In the genomic region with DNA sequence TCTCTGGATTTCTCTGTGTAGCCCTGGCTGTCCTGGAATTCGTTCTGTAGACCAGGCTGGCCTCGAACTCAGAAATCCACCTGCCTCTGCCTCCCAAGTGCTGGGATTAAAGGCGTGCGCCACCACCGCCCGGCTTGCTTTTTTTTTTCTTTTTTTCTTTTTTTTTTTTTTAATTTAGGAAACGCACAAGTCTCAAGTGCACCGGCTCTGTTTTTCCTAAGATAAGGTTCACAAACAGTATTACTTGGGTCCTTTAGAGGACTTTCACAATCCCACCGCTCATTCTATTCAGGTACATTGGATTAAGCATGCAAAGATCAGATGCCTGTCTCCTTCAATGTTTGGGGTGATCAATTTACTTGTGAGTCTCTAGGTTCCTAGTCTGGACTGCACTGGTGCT, we compare ENCODE assay signal across 8 mouse cellular contexts. TPM values are rescaled to one million over a fixed set of nuclear protein-coding genes. Genes with fewer than 3 reads are reported as not detected.
DNase-seq lines count a peak whose midpoint lies in the region; ATAC-seq and TF ChIP-seq lines count a peak whose summit lies in the region.

No protein-coding gene starts in this region.

- peak overlapping the region; percentile 84 for H3K4me2 ChIP-seq in lung, embryonic 14.5 days
- H3K4me2 ChIP-seq in embryonic facial prominence, embryonic 14.5 days (ENCODE audit: low read depth, low read length): peak overlapping the region; percentile 57
- H3K4me2 ChIP-seq in neural tube, embryonic 15.5 days: peak overlapping the region; percentile 76

- peak overlapping the region; percentile 79 for H3K4me3 ChIP-seq in lung, embryonic 14.5 days (ENCODE audit: low read depth, low read length)
- H3K4me3 ChIP-seq in embryonic facial prominence, embryonic 14.5 days (ENCODE audit: low read depth, low read length): peak overlapping the region; percentile 50
- peak overlapping the region; percentile 85 for H3K4me3 ChIP-seq in limb, embryonic 10.5 days
- peak overlapping the region; percentile 86 for H3K4me3 ChIP-seq in neural tube, embryonic 15.5 days (replicated peaks)

- peaks cover 13% of the 10 kb centered on the region for H3K4me1 ChIP-seq in lung, embryonic 14.5 days (ENCODE audit: insufficient read depth)
- peaks cover 13% of the 10 kb centered on the region for H3K4me1 ChIP-seq in embryonic facial prominence, embryonic 14.5 days (ENCODE audit: control insufficient read depth, insufficient read depth, low read length)
- H3K4me1 ChIP-seq in limb, embryonic 10.5 days: peaks cover 21% of the 10 kb centered on the region
- peaks cover 24% of the 10 kb centered on the region for H3K4me1 ChIP-seq in neural tube, embryonic 15.5 days

- no peak for ATAC-seq in lung, embryonic 14.5 days (ENCODE audit: insufficient read depth)
- ATAC-seq in embryonic facial prominence, embryonic 14.5 days (ENCODE audit: low read depth): no peak
- no peak for ATAC-seq in neural tube, embryonic 15.5 days (ENCODE audit: low FRiP score)

- no peaks in the 10 kb centered on the region for H3K36me3 ChIP-seq in lung, embryonic 14.5 days (ENCODE audit: insufficient read depth)
- no peaks in the 10 kb centered on the region for H3K36me3 ChIP-seq in embryonic facial prominence, embryonic 14.5 days (ENCODE audit: control insufficient read depth, insufficient read depth, low read length)
- no peaks in the 10 kb centered on the region for H3K36me3 ChIP-seq in limb, embryonic 10.5 days
- H3K36me3 ChIP-seq in neural tube, embryonic 15.5 days: no peaks in the 10 kb centered on the region

- no peaks in the 10 kb centered on the region for H3K27me3 ChIP-seq in lung, embryonic 14.5 days (ENCODE audit: insufficient read depth, low read length)
- H3K27me3 ChIP-seq in embryonic facial prominence, embryonic 14.5 days (replicated peaks; ENCODE audit: control insufficient read depth, insufficient read depth, low read length): no peaks in the 10 kb centered on the region
- H3K27me3 ChIP-seq in limb, embryonic 10.5 days (ENCODE audit: low read depth, poor library complexity, severe bottlenecking): no peaks in the 10 kb centered on the region
- H3K27me3 ChIP-seq in neural tube, embryonic 15.5 days (replicated peaks): no peaks in the 10 kb centered on the region

- DNase-seq in lung, embryonic 14.5 days: no peak
- no peak for DNase-seq in lung, adult 18-20 months
- no peak for DNase-seq in embryonic facial prominence, embryonic 14.5 days (ENCODE audit: low spot score)
- no peak for DNase-seq in limb, embryonic 10.5 days (ENCODE audit: low spot score)
- no peak for DNase-seq in right cerebral cortex, adult 2 months (ENCODE audit: low spot score in 2 of 2)
- no peak for DNase-seq in cerebellum, adult 9-11 months
- no peak for DNase-seq in layer of hippocampus, adult 9-11 months

- no peak for TF ChIP-seq CTCF in lung, embryonic 14.5 days (IDR thresholded peaks at IDR 0.05; ENCODE audit: low read depth)

- no peaks in the 10 kb centered on the region for H3K9me3 ChIP-seq in lung, embryonic 14.5 days (ENCODE audit: low read depth, low read length)
- no peaks in the 10 kb centered on the region for H3K9me3 ChIP-seq in embryonic facial prominence, embryonic 14.5 days (ENCODE audit: control insufficient read depth, low read length)
- no peaks in the 10 kb centered on the region for H3K9me3 ChIP-seq in limb, embryonic 10.5 days (replicated peaks)
- H3K9me3 ChIP-seq in neural tube, embryonic 15.5 days (replicated peaks): no peaks in the 10 kb centered on the region

- peak overlapping the region; percentile 93 for H3K9ac ChIP-seq in lung, embryonic 14.5 days
- peak overlapping the region; percentile 81 for H3K9ac ChIP-seq in embryonic facial prominence, embryonic 14.5 days (ENCODE audit: low read depth, low read length)
- peak overlapping the region; percentile 85 for H3K9ac ChIP-seq in neural tube, embryonic 15.5 days (replicated peaks)

- WGBS in lung, embryonic 14.5 days: 73% methylated on average over 9 of the region's 9 CpGs
- 70% methylated on average over 9 of the region's 9 CpGs for WGBS in embryonic facial prominence, embryonic 14.5 days
- 76% methylated on average over 9 of the region's 9 CpGs for WGBS in limb, embryonic 10.5 days
- WGBS in neural tube, embryonic 15.5 days: 80% methylated on average over 9 of the region's 9 CpGs

- peak overlapping the region; percentile 91 for H3K27ac ChIP-seq in lung, embryonic 14.5 days (ENCODE audit: low read depth)
- H3K27ac ChIP-seq in embryonic facial prominence, embryonic 14.5 days (replicated peaks; ENCODE audit: low read depth, low read length): peak overlapping the region; percentile 76
- peak overlapping the region; percentile 97 for H3K27ac ChIP-seq in limb, embryonic 10.5 days
- H3K27ac ChIP-seq in neural tube, embryonic 15.5 days (replicated peaks): peak overlapping the region; percentile 96

RNA-seq across cellular contexts. Expression of a gene that starts 0.7 kb away (rescaled TPM):
- polyA plus RNA-seq in lung, embryonic 14.5 days (2014; fragmentation: Nextera tagmentation; extraction: Ambion mirVana): 8.6 and 11.8 TPM in 2 replicates
- polyA plus RNA-seq in embryonic facial prominence, embryonic 14.5 days (2014; fragmentation: Nextera tagmentation; extraction: Ambion mirVana): 8.2 and 11.1 TPM in 2 replicates
- polyA plus RNA-seq in limb, embryonic 10.5 days (2016; fragmentation: Nextera tagmentation; extraction: Ambion mirVana): 10.0 and 12.9 TPM in 2 replicates
- polyA plus RNA-seq in neural tube, embryonic 15.5 days (2015; fragmentation: Nextera tagmentation; extraction: Ambion mirVana): 16.3 and 17.8 TPM in 2 replicates
